Mouse (Mus musculus) CD4-positive helper T cell, adult 2 months (primary cell): Measurements from ENCODE around the gene Ptprj.
"Not testable (repeated sequence)": the region's sequence is repeated elsewhere in the genome, so short reads cannot be mapped to it uniquely, and the experiment has no call there.

Experiments used
- DNase-seq: peaks from one replicate; pipeline ENCODE4 v3.0.0-alpha.2; 2012; ENCODE audit warnings: low read depth, missing footprints, low spot score

The Ptprj gene

DNA sequence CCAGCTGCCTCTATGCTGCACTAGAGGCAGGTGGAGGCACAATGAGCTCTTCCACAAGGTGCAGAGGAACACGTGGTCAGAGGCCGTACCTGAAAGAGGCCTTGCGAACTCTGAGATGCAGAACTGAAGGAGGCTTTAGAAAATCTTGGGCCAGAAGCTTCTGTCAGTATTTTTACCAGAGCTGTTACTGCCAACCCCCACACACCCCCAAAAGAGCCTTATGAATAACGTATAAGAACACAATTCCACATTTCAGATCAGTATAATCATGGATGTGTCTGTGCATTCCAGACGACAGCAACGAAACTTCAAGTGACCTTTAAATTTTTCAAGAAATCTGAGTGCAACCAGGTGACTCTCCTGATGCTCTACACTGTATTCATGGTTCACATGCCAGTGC lies 98.9 kb downstream of the Ptprj start:
- no peak for DNase-seq

DNA sequence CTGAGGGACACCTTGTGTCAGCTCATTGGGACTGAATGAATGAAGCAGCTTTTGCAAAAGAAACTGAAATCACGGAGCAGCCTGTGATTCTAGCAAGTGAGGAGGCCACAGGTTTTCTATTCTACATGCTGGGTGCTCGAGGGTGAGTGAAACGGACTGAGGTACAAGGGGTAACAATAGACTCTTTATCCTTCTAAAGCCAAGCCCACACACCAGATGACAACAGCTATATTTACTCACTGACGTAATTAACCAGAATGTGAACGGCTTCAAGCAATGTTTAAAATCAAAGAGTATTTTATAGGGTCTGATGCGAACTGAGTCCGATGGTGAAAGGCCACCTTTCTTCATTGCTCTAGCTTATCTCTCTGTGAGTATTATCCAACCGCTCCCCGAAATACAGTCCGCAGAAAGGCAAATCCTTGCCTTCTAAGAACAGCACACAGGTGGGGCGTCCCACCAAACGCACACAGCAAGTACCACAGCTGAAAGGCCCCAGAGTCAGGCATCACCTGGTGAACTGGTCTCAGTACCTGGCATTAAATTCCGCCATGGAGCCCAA lies 99.6 kb downstream of the Ptprj start:
- no peak for DNase-seq

DNA sequence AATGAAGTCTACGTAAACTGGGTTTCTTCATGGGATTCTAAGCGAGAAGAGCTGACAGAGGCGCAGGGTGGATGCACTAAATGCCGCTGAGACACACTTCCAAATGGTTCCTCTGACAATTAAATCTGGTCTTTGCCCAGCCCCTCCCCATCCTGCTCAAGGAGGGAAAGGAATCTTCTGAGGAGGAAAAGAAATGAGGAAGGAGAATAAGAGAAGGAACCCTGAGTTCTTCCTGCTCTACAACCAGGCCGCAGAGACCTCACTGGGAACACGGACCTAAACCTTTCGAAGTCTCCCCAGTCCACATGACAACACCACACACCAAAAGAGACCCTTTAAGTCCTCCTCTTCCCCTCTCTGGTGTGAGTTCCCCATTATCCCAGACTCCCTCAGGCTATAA lies 101.9 kb downstream of the Ptprj start:
- no peak for DNase-seq

DNA sequence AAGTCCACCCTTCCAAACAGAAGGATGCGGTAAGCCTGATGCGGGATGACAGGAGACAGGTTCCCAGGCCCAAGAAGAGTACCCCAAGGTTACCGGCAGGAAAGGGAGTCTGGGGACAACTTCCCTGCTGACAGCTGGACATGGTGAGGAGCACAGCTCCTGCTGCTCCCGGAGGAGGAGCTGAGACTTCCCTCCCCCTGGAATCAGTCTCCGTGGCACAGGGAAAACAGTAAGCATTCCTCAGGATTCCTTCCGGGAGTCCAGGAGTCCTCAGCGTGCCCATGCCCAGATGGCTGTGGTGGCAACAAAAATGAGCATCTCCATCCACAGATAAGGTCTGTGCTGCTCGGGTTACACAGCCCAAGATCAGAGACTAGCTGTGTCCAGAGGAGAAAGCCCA lies 102.8 kb downstream of the Ptprj start:
- no peak for DNase-seq

DNA sequence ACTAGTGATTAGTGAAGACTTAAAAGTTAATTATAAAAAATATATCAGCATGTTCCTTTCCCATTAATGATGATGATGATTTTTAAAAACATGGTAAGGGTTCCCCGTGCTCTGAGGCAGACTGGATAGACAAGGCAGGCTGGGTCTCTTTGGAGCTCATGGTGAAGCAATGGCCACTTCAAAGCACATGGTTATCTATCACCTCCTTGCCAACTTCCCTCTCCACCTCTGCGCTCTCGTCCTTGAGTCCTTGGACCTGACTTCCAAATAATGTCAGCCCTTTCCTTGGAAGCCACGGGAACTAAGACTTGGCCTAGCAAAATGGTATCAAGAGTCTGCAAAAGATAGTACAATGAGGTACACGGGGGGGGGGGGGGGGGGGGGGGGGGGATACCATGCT lies 103.7 kb downstream of the Ptprj start:
- DNase-seq, result no peak

DNA sequence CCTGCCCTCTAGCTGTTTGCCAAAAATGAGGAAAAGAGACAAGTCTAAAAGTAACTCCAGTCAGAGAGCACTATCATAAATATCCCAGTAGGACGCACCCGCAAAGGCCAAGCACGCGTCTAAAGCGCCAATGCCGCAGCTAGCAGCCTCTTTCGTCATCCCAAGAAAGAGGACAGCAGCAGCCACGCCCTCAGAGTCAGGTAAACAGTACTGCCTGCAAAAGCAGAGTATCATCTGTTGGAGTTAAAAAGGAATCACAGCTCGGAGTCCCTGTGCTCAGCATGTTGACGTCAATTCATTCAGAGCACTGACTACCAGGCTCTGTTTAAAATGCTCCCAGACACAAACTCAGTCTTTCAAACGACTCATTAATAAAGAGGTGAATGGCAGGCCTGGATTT lies 104.1 kb downstream of the Ptprj start:
- DNase-seq, result no peak

DNA sequence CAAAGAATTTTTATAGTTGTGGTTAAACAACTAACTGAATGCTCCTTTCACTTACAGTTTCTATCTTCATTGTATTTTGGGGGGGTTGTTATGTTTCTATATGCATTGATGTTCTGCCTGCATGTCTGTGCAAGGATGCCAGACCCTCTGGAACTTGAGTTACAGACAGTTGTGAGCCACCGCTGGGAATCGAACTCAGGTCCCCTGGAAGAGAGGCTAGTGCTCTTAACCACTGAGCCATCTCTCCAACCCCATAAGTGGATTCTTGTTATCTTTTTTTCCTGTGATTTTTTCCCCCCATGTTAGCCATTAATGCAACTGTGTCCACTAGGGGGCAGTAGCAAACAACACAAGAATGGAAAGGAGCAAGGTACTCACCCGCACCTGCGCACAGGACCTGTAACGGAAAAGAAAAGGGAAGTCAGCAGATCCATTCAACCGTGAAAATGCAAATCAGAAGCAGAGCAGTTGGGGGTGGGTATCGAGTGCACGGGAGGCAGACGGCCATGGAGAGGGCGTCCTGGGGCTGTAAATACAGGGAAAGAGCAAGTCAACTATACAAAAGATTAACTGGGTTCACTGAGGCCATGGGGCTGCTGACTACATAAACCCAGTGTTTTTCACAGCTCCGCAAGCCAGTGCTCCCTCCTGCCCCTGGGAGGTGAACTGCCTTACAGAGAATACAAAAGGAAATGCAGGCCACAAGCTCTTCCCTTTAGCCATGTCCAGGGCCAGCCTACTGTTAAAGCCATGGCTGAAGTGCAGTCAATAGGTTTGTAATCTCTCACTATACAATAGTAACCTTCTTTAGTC lies 105.6 kb downstream of the Ptprj start:
- DNase-seq, result peak; percentile 87

DNA sequence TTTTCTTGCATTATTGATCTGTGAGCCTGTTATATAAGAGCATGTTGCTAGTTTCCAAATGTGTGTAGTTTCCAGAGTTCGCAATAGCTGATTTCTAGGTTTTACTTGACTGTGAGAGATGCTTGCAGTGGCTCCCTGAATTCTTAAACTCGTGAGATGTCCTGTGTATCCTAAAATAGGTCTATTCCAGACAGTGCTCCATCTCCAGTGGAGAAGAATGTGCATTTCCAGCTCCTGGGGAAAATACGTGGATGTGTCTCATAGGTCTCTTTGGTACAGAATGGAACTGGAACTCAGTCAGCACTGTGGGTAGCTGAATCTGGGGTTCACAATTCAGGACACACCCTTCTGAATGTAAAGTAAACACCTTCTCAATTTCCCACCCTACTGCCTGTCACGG lies 107.7 kb downstream of the Ptprj start:
- no peak for DNase-seq

DNA sequence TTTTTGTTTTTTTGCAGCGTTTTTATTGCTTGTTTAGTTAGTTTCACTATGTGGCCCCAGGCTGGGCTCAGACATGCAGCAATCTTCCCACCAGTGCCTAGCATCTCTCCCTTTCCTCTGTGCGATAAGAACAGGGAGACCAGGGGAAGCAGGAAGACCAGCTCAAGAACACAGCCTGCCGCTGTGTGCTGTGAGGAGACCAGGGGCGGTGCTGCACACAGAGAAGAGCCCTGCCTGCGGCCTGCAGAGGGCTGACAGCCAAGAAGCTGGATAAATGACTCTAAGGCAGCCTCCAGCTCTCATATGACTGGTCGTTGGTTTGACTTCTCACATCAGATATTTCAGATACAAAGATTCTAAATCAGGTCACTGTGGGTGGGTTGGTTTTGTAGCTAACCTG lies 110.3 kb downstream of the Ptprj start:
- no peak for DNase-seq

DNA sequence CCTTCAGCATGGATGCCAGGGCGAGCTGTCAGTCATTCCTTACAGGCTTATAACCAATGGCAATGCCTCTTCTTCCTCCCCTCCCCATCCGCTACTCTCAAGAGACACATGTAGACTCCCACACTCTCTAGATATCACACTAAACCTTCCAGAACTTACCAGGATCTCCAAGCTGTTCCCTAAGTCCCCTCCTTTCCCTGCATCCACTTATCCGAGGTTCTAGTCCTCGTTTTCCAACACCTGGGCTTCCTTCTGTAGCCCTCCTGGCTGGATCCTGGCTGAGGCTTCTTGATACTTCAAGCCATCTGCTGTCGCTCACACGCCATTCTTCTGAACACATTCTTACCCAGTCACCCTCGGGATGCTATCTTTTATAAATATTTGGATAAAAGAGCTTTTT lies 114.0 kb downstream of the Ptprj start:
- no peak for DNase-seq

DNA sequence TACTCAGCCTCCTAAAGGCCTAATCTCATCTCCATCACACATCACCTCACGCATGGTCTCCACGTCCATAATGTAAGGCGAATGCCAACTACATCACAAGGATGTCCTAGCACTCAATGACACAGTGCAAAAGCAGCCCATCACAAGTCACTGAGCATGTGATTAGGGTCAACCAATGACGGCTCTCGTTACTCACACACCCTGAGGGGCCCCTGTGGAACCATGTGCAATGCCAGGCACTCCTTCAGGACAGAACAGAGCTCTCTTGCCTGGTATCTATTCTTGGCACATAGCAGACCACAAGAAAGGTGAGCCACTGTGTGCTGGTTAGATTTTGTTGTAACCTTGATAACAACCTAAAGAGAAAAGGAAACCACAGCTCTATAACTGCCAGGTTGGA lies 116.7 kb downstream of the Ptprj start:
- DNase-seq, result no peak

DNA sequence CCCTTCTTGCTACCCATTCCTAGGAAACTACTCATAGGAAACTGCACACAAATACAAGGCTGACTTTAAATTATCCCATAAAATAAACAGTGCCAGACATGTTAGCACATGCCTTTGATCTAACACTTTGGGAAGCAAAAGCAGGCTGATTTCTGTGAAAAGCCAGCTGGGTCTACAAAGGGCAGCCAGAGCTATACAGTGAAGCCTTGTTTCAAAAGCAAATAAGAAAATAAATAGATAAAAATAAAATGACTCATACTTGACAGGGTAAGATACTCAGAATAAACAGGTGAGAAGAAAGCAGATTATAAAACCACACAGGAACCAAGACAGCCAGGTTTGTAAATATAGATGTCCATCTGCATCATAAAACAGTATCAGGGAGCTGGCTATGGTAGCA lies 118.2 kb downstream of the Ptprj start:
- DNase-seq, result no peak

DNA sequence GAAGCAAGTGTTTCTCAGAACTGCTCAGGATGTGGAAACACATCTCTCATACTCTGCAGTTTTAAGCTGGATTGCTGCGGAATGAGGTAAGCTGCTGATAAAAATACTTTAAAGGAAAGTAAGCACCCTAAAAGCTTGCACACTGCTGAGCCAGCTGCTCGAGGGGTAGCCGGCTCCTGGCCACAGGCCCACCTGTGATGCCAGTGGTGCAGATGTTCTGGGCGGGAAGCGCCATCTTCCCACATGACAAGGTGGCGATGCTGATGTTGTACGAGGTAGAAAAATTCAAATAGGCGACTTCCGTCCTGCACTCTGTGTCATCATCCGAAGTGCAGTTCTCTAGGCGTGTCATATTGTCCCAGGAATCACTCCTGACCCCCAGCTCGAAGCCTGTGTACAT lies 122.5 kb downstream of the Ptprj start:
- DNase-seq, result no peak

DNA sequence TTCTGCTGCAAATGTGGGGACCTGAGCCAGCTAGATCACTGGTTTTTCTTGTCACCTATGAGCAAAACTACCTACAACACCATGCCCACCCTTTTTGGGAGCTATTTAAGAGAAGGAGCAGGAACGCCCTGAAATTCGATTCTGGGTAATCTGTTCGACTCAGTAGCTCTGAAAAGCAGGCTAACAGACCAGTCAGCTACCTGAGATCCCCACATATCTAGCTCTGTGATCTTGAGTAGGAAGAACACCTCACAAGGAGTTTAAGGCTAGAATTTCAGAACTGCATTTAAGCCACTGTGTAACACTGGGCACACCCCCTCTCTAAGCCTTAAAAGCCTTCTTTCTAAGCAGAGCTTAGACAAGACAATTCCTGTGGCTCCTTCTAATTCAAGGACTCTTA lies 128.1 kb downstream of the Ptprj start:
- no peak for DNase-seq

DNA sequence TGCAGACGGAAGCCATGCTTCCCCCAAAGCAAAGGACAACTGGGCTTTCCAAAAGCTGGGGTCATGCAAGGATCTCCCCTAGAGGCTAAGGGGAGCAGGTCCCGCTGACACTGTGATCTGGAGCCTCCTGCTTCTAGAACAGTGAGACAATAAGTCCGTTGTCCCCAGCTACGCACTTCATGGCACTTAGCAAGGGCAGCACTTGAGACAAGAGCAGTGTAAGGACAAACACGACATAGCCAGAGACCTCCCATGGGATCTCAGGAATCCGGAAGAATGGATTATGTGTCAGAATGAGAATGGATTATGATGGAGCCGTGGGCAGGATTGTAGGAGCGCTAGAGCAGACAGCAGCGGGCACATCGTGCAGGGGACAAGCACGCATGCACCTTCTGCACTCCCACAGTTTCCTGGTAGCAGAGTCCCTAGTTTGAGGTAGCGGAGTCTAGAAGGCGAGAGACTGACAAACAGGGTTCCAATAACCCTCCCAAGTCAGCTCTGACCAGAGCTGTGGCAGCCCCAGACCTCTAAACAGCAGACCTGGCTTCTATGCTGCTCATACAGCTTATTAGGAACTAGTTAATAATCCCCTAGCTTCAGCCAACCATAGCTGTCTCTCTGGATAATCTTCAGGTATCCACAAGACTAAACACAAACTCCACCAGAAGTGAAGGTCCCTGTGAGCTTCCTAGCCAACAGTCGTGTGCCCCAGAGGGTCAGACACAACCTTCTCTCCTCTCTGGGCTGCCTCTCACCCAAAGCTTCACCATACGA lies 131.3 kb downstream of the Ptprj start:
- no peak for DNase-seq

DNA sequence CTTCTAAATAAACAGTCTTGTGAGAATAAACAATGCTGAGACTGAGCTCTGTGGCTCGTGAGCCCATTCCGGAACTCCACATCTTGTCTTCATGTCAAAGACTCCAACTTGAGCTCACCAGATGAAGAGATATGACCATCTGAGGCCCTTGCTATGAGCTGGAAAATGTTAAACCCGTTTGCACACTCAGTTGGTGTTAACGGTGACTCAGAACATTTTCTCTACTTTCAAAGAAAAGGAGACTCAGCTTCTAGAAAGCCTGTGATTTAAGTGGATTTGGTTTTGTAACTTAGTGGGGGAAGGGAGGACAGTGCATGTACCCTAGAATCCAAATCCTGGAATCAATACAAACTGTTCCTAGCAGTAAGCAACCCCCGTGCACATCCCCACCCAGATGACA lies 136.6 kb downstream of the Ptprj start:
- no peak for DNase-seq

DNA sequence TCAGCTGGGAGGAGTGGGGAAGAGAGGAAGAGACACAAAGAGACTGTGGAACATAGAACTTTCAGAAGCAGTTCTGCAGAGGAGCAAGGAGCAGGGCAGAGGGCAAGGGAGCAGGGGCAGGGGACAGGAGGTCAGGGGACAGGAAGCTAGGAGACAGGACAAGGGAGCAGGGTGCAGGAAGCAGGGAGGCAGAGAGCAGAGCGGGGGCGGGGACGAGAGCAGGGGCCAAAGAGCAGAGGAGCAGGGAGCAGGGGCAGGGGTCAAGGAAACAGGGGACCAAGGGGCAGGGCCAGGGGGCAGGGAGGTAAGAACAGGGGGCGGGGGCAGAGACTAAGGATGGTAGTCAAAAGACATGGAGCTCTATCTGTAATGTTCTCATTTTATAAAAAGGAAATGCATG lies 138.6 kb downstream of the Ptprj start:
- not testable (repeated sequence) for DNase-seq

DNA sequence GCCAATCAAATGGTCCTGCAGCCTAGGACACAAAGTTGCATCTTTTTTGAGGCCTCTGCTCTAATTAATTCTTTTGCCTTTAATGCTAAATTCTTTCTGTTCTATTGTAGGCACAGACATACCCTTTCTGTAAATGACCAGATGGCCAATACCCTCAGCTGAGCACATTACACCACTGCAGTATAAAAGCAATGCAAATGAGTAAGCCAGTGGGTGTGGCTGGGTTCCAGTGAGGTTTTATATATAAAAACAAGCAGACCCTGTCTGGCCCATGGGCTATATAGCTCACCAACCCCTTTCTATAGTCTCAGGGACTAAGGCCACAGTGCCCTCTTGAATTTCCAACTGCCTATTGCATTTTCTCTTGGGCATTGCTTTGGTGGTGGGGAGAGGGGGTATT lies 140.3 kb downstream of the Ptprj start:
- DNase-seq, result not testable (repeated sequence)

DNA sequence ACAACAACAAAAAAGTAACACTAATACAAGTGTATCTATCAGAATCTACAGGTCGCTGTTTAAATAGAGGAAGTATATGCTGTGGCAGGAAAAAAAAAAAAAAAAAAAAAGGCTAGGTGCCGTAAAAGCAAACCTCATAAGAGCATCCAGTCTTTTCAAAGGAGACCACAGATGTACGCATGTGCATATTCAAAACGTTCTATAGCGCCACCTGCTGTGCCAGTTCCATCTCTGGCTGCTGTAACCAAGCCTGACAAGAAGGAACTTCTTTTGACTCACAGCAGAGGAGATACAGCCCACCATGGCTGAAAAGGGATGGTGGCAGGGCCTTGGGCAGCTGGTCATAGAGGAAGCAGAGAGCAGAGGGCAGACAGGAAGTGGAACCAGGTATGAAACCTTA lies 143.0 kb downstream of the Ptprj start:
- not testable (repeated sequence) for DNase-seq

DNA sequence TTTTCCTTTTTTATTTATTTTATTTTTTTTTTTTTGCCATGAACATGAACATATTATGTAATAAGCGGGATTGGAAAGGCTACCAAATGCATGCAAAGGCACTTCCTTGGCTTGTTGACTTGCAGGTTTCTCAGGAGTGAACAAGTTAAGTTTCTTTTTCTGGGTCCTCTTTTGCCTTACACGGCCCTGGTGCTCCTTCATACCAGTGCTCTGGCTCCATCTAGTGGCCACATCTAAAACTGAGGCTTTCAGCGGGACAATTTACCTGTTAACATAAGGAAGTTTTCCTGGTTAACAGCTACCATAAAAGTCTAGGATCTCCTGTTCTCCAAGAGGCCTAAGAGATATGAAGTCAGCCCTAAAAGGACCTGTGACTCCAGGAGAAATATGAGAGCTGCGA lies 150.7 kb downstream of the Ptprj start:
- not testable (repeated sequence) for DNase-seq

DNA sequence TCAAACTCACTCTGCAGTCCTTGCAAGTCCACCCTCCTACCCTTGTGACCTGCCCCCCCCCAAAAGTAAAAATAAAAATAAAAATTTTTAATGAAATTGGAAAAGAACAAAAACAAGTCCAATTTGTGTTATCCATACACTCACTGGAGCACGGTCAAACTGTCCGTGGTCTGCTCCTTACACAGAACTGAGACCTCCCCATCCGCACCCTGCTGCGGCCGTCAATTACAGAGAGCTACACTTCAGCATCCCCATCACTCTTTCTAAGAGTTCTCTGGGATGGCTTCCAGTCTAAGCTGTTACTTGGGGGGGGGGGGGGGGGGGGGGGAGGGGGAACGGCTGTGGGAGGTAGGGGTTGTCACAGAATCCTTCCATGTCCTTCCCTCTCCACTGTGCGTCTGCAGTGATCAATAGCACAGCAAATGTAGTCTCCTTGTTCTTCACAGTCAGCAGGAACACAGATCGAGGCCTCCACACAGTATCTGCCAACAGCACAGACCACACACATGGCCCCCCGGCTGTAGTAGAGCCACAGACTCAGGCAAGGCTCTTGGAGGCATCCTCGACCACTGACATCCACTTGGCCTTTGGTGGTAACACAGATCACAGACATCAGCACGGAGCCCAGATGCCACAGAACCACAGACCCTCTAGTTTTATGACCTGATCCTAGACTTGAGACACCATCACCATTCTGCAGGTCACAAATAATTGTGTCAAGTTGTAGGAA lies 151.3 kb downstream of the Ptprj start:
- not testable (repeated sequence) for DNase-seq

DNA sequence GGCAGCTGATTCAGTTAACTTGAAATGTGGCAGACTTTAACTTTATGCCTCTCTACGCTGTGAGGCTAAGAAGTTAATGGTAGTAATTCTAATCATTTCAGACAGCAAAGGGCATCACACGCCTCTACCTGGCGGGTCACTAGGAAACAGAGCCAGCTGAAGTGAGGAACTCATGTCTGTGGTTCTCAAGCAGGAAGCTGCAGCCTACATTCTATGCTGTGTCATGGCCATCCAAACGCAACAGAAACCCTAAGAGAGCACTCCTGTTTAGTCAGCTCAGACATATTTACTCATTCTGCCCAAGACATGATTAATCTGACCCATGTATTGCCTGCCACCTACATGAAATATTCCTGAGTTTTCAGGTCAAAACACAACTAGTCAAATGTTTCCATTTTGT lies 155.5 kb downstream of the Ptprj start:
- DNase-seq, result not testable (repeated sequence)
